Mouse (Mus musculus): Measurements from ENCODE around the gene Nup62. TPM values are rescaled to one million over a fixed set of nuclear protein-coding genes. Genes with fewer than 3 reads are reported as not detected.

Nup62 gene
- total and polyA plus RNA-seq, 2 experiments from 2014 or later: 50.5 to 68.7 TPM

- peaks cover 7% of the 10 kb centered on the region for H3K36me3 ChIP-seq (ENCODE audit: insufficient read depth)
- no peak overlapping the region for H3K9ac ChIP-seq
- H3K4me3 ChIP-seq (ENCODE audit: low read depth, low read length): no peak overlapping the region
- H3K27me3 ChIP-seq (ENCODE audit: insufficient read depth, low read length): no peaks in the 10 kb centered on the region
- 91% methylated on average over 36 of the region's 36 CpGs for WGBS
- no peaks in the 10 kb centered on the region for H3K9me3 ChIP-seq (ENCODE audit: low read length)
- H3K4me2 ChIP-seq (ENCODE audit: low read depth): no peak overlapping the region
- TF ChIP-seq CTCF (IDR thresholded peaks at IDR 0.05; ENCODE audit: low read depth): no peak
- no peak for DNase-seq
- H3K4me1 ChIP-seq (ENCODE audit: insufficient read depth): peaks cover 10% of the 10 kb centered on the region; the same call in 1 of the 2 replicates
- ATAC-seq: no peak
- no peak overlapping the region for H3K27ac ChIP-seq (ENCODE audit: low read depth, low read length)
These were observed 36.6 kb downstream of the Nup62 start for GRCm38 (mm10) chr7:44852259-44853027.

- no peak overlapping the region for H3K9ac ChIP-seq
- no peak overlapping the region for H3K4me3 ChIP-seq (ENCODE audit: low read depth, low read length)
- DNase-seq (no peak), ATAC-seq (no peak)
- H3K36me3 ChIP-seq (ENCODE audit: insufficient read depth): peaks cover 7% of the 10 kb centered on the region
- H3K27me3 ChIP-seq (ENCODE audit: insufficient read depth, low read length): no peaks in the 10 kb centered on the region
- H3K27ac ChIP-seq (ENCODE audit: low read depth, low read length): no peak overlapping the region
- no peak for TF ChIP-seq CTCF (IDR thresholded peaks at IDR 0.05; ENCODE audit: low read depth)
- no peak overlapping the region for H3K4me2 ChIP-seq (ENCODE audit: low read depth)
- peaks cover 10% of the 10 kb centered on the region for H3K4me1 ChIP-seq (ENCODE audit: insufficient read depth)
- 88% methylated on average over 2 of the region's 2 CpGs for WGBS
- no peaks in the 10 kb centered on the region for H3K9me3 ChIP-seq (ENCODE audit: low read length)
These were observed 37.2 kb downstream of the Nup62 start for GRCm38 (mm10) chr7:44853065-44853464.

GRCm38 (mm10) chr7:44853596-44854355 lies 37.9 kb downstream of the Nup62 start:
- H3K27me3 ChIP-seq (ENCODE audit: insufficient read depth, low read length): no peaks in the 10 kb centered on the region
- peak overlapping the region; percentile 34 for H3K4me3 ChIP-seq (ENCODE audit: low read depth, low read length)
- no peak for TF ChIP-seq CTCF (IDR thresholded peaks at IDR 0.05; ENCODE audit: low read depth)
- H3K9me3 ChIP-seq (ENCODE audit: low read length): no peaks in the 10 kb centered on the region
- H3K4me1 ChIP-seq (ENCODE audit: insufficient read depth): peaks cover 11% of the 10 kb centered on the region
- ATAC-seq (no peak), DNase-seq (no peak)
- WGBS: 34% methylated on average over 26 of the region's 26 CpGs
- peak overlapping the region; percentile 49 for H3K9ac ChIP-seq
- peaks cover 7% of the 10 kb centered on the region for H3K36me3 ChIP-seq (ENCODE audit: insufficient read depth)
- H3K27ac ChIP-seq (ENCODE audit: low read depth, low read length): peak overlapping the region; percentile 80
- H3K4me2 ChIP-seq (ENCODE audit: low read depth): peak overlapping the region; percentile 58

DNA sequence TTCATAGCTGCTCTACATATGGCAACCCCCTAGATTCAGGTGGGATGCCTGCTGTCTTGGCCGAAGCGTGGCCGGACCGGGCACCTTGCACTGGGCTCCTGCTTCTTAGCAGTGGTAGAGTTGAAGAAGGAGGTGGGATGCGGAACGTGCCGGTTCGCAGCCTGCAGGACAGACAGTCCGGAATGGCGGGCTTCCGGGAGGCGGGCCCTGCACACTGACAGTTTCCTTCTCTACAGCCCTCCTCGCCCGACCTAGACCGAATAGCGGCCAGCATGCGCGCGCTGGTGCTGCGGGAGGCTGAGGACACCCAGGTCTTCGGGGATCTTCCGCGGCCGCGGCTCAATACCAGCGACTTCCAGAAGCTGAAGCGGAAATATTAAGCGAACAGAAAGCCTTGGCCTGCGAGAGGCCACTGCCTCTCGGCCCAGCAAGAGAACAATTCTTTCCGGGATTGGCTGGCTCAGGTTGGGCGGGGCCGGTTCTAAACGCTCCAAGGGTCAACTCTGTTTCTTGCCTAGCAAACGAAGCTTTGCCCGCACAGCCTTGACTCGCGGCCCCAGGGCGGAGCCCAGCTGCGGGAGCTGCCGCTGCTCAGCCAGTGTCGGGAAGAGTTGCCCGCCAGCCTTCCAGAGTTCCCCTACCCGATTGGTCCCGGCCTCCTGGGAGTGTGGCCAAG lies 38.6 kb downstream of the Nup62 start:
- Histone ChIP-seq H3K4me1 (ENCODE audit: insufficient read depth) (peaks cover 11% of the 10 kb centered on the region), H3K4me3 (ENCODE audit: low read depth, low read length) (peak overlapping the region; percentile 34), H3K27me3 (ENCODE audit: insufficient read depth, low read length) (no peaks in the 10 kb centered on the region), H3K27ac (ENCODE audit: low read depth, low read length) (peak overlapping the region; percentile 80), H3K36me3 (ENCODE audit: insufficient read depth) (peaks cover 11% of the 10 kb centered on the region), H3K9ac (peak overlapping the region; percentile 49), H3K9me3 (ENCODE audit: low read length) (no peaks in the 10 kb centered on the region), H3K4me2 (ENCODE audit: low read depth) (peak overlapping the region; percentile 58)
- TF ChIP-seq CTCF (IDR thresholded peaks at IDR 0.05; ENCODE audit: low read depth): no peak
- ATAC-seq (peak; percentile 10; the same call in 1 of the 2 replicates), DNase-seq (peak; percentile 60)
- WGBS: 2% methylated on average over 45 of the region's 45 CpGs

DNA sequence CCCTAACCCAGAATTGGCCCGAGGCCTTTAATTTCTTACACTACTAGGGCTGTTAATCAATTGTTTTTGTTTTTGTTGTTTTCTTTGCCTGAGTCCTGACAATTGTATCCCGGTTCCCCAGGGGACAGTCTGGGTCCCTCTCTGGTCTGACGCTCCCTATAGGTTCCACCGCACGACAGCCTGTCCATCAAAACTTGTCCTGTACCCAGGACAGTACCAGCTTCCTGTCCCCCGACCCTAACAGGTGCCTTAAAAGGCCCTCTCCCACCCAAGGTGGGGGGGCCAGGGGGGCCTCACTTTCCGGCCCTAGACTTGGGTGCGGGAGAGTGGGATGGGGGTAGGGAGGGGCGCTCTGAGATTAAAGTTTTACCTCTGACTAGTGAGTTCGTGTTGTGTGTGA lies 39.1 kb downstream of the Nup62 start:
- WGBS: 35% methylated on average over 10 of the region's 10 CpGs
- Histone ChIP-seq H3K27me3 (ENCODE audit: insufficient read depth, low read length) (no peaks in the 10 kb centered on the region), H3K4me1 (ENCODE audit: insufficient read depth) (peaks cover 11% of the 10 kb centered on the region)

DNA sequence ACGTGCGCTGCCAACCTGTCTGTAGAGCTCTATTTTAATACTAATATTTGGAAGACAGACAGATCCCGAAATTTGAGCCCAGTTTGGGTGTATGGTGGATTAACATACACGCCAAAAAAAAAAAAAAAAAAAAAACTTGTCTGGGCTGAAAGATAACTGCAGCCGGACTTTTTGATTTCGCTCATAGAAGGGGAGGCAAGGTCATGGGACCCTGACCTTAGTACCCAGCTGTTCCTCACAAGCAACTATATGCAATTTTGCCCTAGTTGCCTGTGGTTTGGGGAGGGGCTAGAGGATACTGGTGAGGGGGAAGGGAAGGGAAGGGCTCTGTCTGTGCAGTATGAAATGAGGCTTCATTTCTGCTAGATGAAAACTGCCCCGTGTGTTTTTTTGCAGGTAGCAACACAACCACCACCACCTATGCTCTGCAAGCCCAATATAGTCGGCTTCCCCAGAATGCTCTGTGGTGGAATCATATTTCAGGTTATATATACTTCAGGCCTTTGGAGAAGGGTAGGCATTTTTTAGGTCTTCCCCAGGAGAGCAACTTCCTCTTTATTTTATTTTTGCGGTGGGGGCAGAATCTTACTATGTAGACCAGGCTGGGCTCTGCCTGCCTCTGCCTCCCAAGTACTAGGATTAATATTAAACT lies 40.5 kb downstream of the Nup62 start:
- no peak for TF ChIP-seq CTCF (IDR thresholded peaks at IDR 0.05; ENCODE audit: low read depth)
- 66% methylated on average over 9 of the region's 9 CpGs for WGBS
- Histone ChIP-seq H3K27me3 (ENCODE audit: insufficient read depth, low read length) (no peaks in the 10 kb centered on the region), H3K9me3 (ENCODE audit: low read length) (no peaks in the 10 kb centered on the region), H3K36me3 (ENCODE audit: insufficient read depth) (peaks cover 15% of the 10 kb centered on the region), H3K27ac (ENCODE audit: low read depth, low read length) (peak overlapping the region; percentile 90), H3K9ac (no peak overlapping the region), H3K4me3 (ENCODE audit: low read depth, low read length) (peak overlapping the region; percentile 66), H3K4me1 (ENCODE audit: insufficient read depth) (peaks cover 6% of the 10 kb centered on the region), H3K4me2 (ENCODE audit: low read depth) (peak overlapping the region; percentile 88)
- ATAC-seq: no peak
- DNase-seq: no peak

More for the DNA sequence above, 39.1 kb downstream of the Nup62 start:
- peaks cover 15% of the 10 kb centered on the region for H3K36me3 ChIP-seq (ENCODE audit: insufficient read depth)
- H3K4me2 ChIP-seq (ENCODE audit: low read depth): peak overlapping the region; percentile 58
- DNase-seq: no peak
- peak overlapping the region; percentile 49 for H3K9ac ChIP-seq
- H3K4me3 ChIP-seq (ENCODE audit: low read depth, low read length): peak overlapping the region; percentile 34
- peak overlapping the region; percentile 80 for H3K27ac ChIP-seq (ENCODE audit: low read depth, low read length)
- TF ChIP-seq CTCF (IDR thresholded peaks at IDR 0.05; ENCODE audit: low read depth): no peak
- ATAC-seq: no peak
- no peaks in the 10 kb centered on the region for H3K9me3 ChIP-seq (ENCODE audit: low read length)

Measured in forebrain, postnatal 0 days (tissue).